Comparison of ENCODE assay signal across 8 mouse cellular contexts in genomic region chr1:133328896-133329637, GRCm38 (mm10). TPM values are rescaled to one million over a fixed set of nuclear protein-coding genes. Genes with fewer than 3 reads are reported as not detected.
DNase-seq lines count a peak whose midpoint lies in the region; TF ChIP-seq lines count a peak whose summit lies in the region.

No protein-coding gene starts in this region.

- TF ChIP-seq POLR2A in small intestine, adult 2 months (IDR thresholded peaks at IDR 0.05; ENCODE audit: low read depth, low read length), result no peak

- TF ChIP-seq CTCF in small intestine, adult 2 months (IDR thresholded peaks at IDR 0.05; ENCODE audit: extremely low read depth, insufficient read length, insufficient replicate concordance, low read depth, low read length), result no peak

- DNase-seq in left cerebral cortex, postnatal 4 days, result peak; percentile 42
- no peak for DNase-seq in left cerebral cortex, adult 18-20 months (ENCODE audit: low spot score in 2 of 2)
- DNase-seq in hindbrain, embryonic 10.5 days (ENCODE audit: low spot score), result peak; percentile 39
- DNase-seq in lung, adult 18-20 months, result peak; percentile 53 to 65
- DNase-seq in right cerebral cortex, postnatal 25 days, result no peak
- DNase-seq in gastrocnemius, postnatal 14 days, result no peak
- DNase-seq in cerebellum, adult 8-10 months, result no peak

- 6% methylated on average over 34 of the region's 34 CpGs for WGBS in hindbrain, embryonic 10.5 days
- WGBS in small intestine, adult 2 months, result 8% methylated on average over 34 of the region's 34 CpGs

- no peaks in the 10 kb centered on the region for H3K9me3 ChIP-seq in hindbrain, embryonic 10.5 days

- intact Hi-C loops in left cerebral cortex, postnatal 4 days (cut with DNase I), result no loop called here
- intact Hi-C loops in gastrocnemius, postnatal 14 days (cut with DNase I; ENCODE audit: low total_unique reads), result no loop called here

- peaks cover 29% of the 10 kb centered on the region for H3K4me1 ChIP-seq in hindbrain, embryonic 10.5 days (replicated peaks)
- H3K4me1 ChIP-seq in small intestine, adult 2 months (ENCODE audit: control insufficient read depth, insufficient read depth, insufficient read length, low read length), result peaks cover 6% of the 10 kb centered on the region; the same call in 1 of the 2 replicates

- no peaks in the 10 kb centered on the region for H3K36me3 ChIP-seq in hindbrain, embryonic 10.5 days
- no peaks in the 10 kb centered on the region for H3K36me3 ChIP-seq in small intestine, adult 2 months (ENCODE audit: control insufficient read depth, insufficient read depth, low read length)

- peak overlapping the region; percentile 79 for H3K27ac ChIP-seq in hindbrain, embryonic 10.5 days
- no peak overlapping the region for H3K27ac ChIP-seq in small intestine, adult 2 months (ENCODE audit: insufficient read depth, low read depth, low read length)

- H3K27me3 ChIP-seq in hindbrain, embryonic 10.5 days (ENCODE audit: insufficient read depth, poor library complexity, severe bottlenecking), result peaks cover 59% of the 10 kb centered on the region
- 0 out of 2 replicates have a peak, but pooled peaks cover 6% of the 10 kb centered on the region for H3K27me3 ChIP-seq in small intestine, adult 2 months (ENCODE audit: control insufficient read depth, insufficient read depth, low read length)

- peak overlapping the region; percentile 50 for H3K4me3 ChIP-seq in hindbrain, embryonic 10.5 days
- peak overlapping the region; percentile 33 for H3K4me3 ChIP-seq in small intestine, adult 2 months (ENCODE audit: low read depth, low read length)

RNA-seq across cellular contexts. Expression of gene Kiss1, which starts 7.4 kb away (rescaled TPM):
- not detected for total RNA-seq in left cerebral cortex, postnatal 4 days (2021)
- not detected for total RNA-seq in left cerebral cortex, adult 18-20 months (2021)
- polyA plus RNA-seq in hindbrain, embryonic 10.5 days (2016; fragmentation: Nextera tagmentation; extraction: Ambion mirVana), result not detected in 2 replicates
- not detected in 2 replicates for polyA plus RNA-seq in small intestine, adult 2 months (2012; rRNA removed)
- total RNA-seq in gastrocnemius, postnatal 14 days (2021), result not detected

RNA-seq across cellular contexts. Expression of gene Golt1a, which starts 19.5 kb away (rescaled TPM):
- total RNA-seq in left cerebral cortex, postnatal 4 days (2021), result under 1 TPM in 1 of 2 experiments, not detected in 1; 0.78 TPM
- total RNA-seq in left cerebral cortex, adult 18-20 months (2021), result 1 to 10 TPM in 1 of 2 experiments, not detected in 1; 1.1 TPM
- polyA plus RNA-seq in hindbrain, embryonic 10.5 days (2016; fragmentation: Nextera tagmentation; extraction: Ambion mirVana), result not detected in 2 replicates
- polyA plus RNA-seq in small intestine, adult 2 months (2012; rRNA removed), result 25.1 and 48.9 TPM in 2 replicates
- total RNA-seq in gastrocnemius, postnatal 14 days (2021), result not detected

RNA-seq across cellular contexts. Expression of gene Ren1, which starts 21.2 kb away (rescaled TPM):
- total RNA-seq in left cerebral cortex, postnatal 4 days (2021), result not detected
- not detected for total RNA-seq in left cerebral cortex, adult 18-20 months (2021)
- polyA plus RNA-seq in hindbrain, embryonic 10.5 days (2016; fragmentation: Nextera tagmentation; extraction: Ambion mirVana), result 0.22 and 0.37 TPM in 2 replicates
- polyA plus RNA-seq in small intestine, adult 2 months (2012; rRNA removed), result 0.25 and 3.3 TPM in 2 replicates
- total RNA-seq in gastrocnemius, postnatal 14 days (2021), result not detected

RNA-seq across cellular contexts. Expression of gene Etnk2, which starts 34.3 kb away (rescaled TPM):
- total RNA-seq in left cerebral cortex, postnatal 4 days (2021), result 10 to 100 TPM; 10.6 to 12.6 TPM
- 10 to 100 TPM; 11.2 to 11.6 TPM for total RNA-seq in left cerebral cortex, adult 18-20 months (2021)
- 2.9 and 4.1 TPM in 2 replicates for polyA plus RNA-seq in hindbrain, embryonic 10.5 days (2016; fragmentation: Nextera tagmentation; extraction: Ambion mirVana)
- 0.20 and 1.0 TPM in 2 replicates for polyA plus RNA-seq in small intestine, adult 2 months (2012; rRNA removed)
- total RNA-seq in gastrocnemius, postnatal 14 days (2021), result under 1 TPM; 0.13 to 0.23 TPM

Comparison
In these comparisons a context has a peak if more than half of its experiments do, and no peak if none do; other contexts are left out.
1. DNase-seq: peak in left cerebral cortex, postnatal 4 days (single experiment), hindbrain, embryonic 10.5 days (single experiment) and lung, adult 18-20 months (2 of 2); none in left cerebral cortex, adult 18-20 months (0 of 2), right cerebral cortex, postnatal 25 days (single experiment), gastrocnemius, postnatal 14 days (single experiment) and cerebellum, adult 8-10 months (single experiment).